Mouse (Mus musculus) heart, adult 2 months (tissue): ENCODE measurements around the gene Mrps18b.

Experiments used
- CTCF ChIP-seq: fragments of 200-600 bp; IDR thresholded peaks from 2 replicates; pipeline ENCODE4 v1.8.1; 2022; ENCODE audit warnings: antibody characterized with exemption, mild to moderate bottlenecking, moderate library complexity
- EP300 ChIP-seq: fragments of 200-500 bp; IDR thresholded peaks from 2 replicates; pipeline ENCODE4 v1.6.1; 2011; ENCODE audit warnings: low read depth, low read length, control low read depth; ENCODE audit not compliant: insufficient read depth
- POLR2A ChIP-seq: fragments of 200-500 bp; IDR thresholded peaks from 2 replicates; pipeline ENCODE4 v1.6.1; 2011; ENCODE audit warnings: mild to moderate bottlenecking, low read depth, low read length, control low read depth; ENCODE audit not compliant: insufficient read depth

DNA sequence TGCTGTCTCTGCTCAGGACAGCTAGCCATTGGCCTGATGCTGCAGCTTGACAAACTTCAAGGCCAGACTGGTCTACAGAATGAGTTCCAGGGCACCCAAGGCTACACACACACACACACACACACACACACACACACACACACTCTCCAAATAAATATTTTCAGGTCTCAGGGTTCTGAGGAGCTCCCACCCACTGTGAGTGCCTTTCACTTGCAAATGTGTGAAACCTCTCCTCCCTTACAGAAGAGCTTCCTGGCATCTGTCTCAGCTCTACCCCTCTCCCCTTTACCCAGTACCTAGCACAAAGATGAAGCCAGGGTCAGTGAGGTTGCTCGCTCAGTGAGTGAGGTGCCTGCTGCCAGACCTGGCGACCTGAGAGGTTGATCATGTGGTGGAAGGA lies 22.9 kb upstream of the Mrps18b start:
- TF ChIP-seq POLR2A (no peak), CTCF (no peak), EP300 (no peak)
